Mouse (Mus musculus): ENCODE results near the gene Cdsn. TPM values are rescaled to one million over a fixed set of nuclear protein-coding genes. Genes with fewer than 3 reads are reported as not detected.

Gene Cdsn
- total RNA-seq, 2 experiments from 2014 or later, result not detected

- ATAC-seq (replicated peaks; ENCODE audit: low FRiP score, poor library complexity, severe bottlenecking), result no peak
Measured at GRCm38 (mm10) chr17:35532360-35532759, 19.6 kb upstream of the Cdsn start.

GRCm38 (mm10) chr17:35532901-35533300 is 19.0 kb upstream of the Cdsn start, which contains the start of gene Psors1c2:
TSS of gene Psors1c2 (plus strand) at chr17:35533201.
- ATAC-seq (replicated peaks; ENCODE audit: low FRiP score, poor library complexity, severe bottlenecking), result no peak

GRCm38 (mm10) chr17:35534343-35534742 is 17.6 kb upstream of the Cdsn start:
- peak; percentile 79 for ATAC-seq (replicated peaks; ENCODE audit: low FRiP score, poor library complexity, severe bottlenecking)

- no peak for ATAC-seq (replicated peaks; ENCODE audit: low FRiP score, poor library complexity, severe bottlenecking)
Measured at GRCm38 (mm10) chr17:35537421-35537820, 14.5 kb upstream of the Cdsn start.

- ATAC-seq (replicated peaks; ENCODE audit: low FRiP score, poor library complexity, severe bottlenecking), result no peak
Measured at GRCm38 (mm10) chr17:35538476-35538875, 13.5 kb upstream of the Cdsn start.

- no peak for ATAC-seq (replicated peaks; ENCODE audit: low FRiP score, poor library complexity, severe bottlenecking)
Measured at GRCm38 (mm10) chr17:35539540-35539939, 12.4 kb upstream of the Cdsn start.

- ATAC-seq (replicated peaks; ENCODE audit: low FRiP score, poor library complexity, severe bottlenecking), result no peak
Measured at GRCm38 (mm10) chr17:35542761-35543411, 9.0 kb upstream of the Cdsn start.

- no peak for ATAC-seq (replicated peaks; ENCODE audit: low FRiP score, poor library complexity, severe bottlenecking)
Measured at GRCm38 (mm10) chr17:35543412-35543861, 8.5 kb upstream of the Cdsn start.

GRCm38 (mm10) chr17:35544001-35544400 is 7.9 kb upstream of the Cdsn start:
- no peak for ATAC-seq (replicated peaks; ENCODE audit: low FRiP score, poor library complexity, severe bottlenecking)

GRCm38 (mm10) chr17:35544680-35545079 is 7.2 kb upstream of the Cdsn start:
- peak; percentile 70 for ATAC-seq (replicated peaks; ENCODE audit: low FRiP score, poor library complexity, severe bottlenecking)

- ATAC-seq (replicated peaks; ENCODE audit: low FRiP score, poor library complexity, severe bottlenecking), result no peak
Measured at GRCm38 (mm10) chr17:35547465-35547864, 4.5 kb upstream of the Cdsn start.

- ATAC-seq (replicated peaks; ENCODE audit: low FRiP score, poor library complexity, severe bottlenecking), result no peak
Measured at GRCm38 (mm10) chr17:35548636-35549035, 3.3 kb upstream of the Cdsn start.

- no peak for ATAC-seq (replicated peaks; ENCODE audit: low FRiP score, poor library complexity, severe bottlenecking)
Measured at GRCm38 (mm10) chr17:35549437-35550142, 2.3 kb upstream of the Cdsn start.

- ATAC-seq (replicated peaks; ENCODE audit: low FRiP score, poor library complexity, severe bottlenecking), result no peak
Measured at GRCm38 (mm10) chr17:35550143-35550494, 1.8 kb upstream of the Cdsn start.

GRCm38 (mm10) chr17:35550871-35551270 is 1.1 kb upstream of the Cdsn start:
- ATAC-seq (replicated peaks; ENCODE audit: low FRiP score, poor library complexity, severe bottlenecking), result no peak

GRCm38 (mm10) chr17:35554321-35554720 is 2.4 kb downstream of the Cdsn start:
- no peak for ATAC-seq (replicated peaks; ENCODE audit: low FRiP score, poor library complexity, severe bottlenecking)

GRCm38 (mm10) chr17:35554761-35555397 is 3.0 kb downstream of the Cdsn start:
- ATAC-seq (replicated peaks; ENCODE audit: low FRiP score, poor library complexity, severe bottlenecking), result no peak

GRCm38 (mm10) chr17:35556186-35556765 is 4.3 kb downstream of the Cdsn start:
- ATAC-seq (replicated peaks; ENCODE audit: low FRiP score, poor library complexity, severe bottlenecking), result no peak

- peak; percentile 74 for ATAC-seq (replicated peaks; ENCODE audit: low FRiP score, poor library complexity, severe bottlenecking)
Measured at GRCm38 (mm10) chr17:35556812-35557211, 4.9 kb downstream of the Cdsn start.

- ATAC-seq (replicated peaks; ENCODE audit: low FRiP score, poor library complexity, severe bottlenecking), result no peak
Measured at GRCm38 (mm10) chr17:35557351-35557750, 5.4 kb downstream of the Cdsn start.

- ATAC-seq (replicated peaks; ENCODE audit: low FRiP score, poor library complexity, severe bottlenecking), result no peak
Measured at GRCm38 (mm10) chr17:35558216-35558615, 6.3 kb downstream of the Cdsn start.
